Mouse (Mus musculus): Measurements from ENCODE around the gene Bbs4. TPM values are rescaled to one million over a fixed set of nuclear protein-coding genes. Genes with fewer than 3 reads are reported as not detected.

Bbs4 gene
- polyA plus RNA-seq, 1 experiment, result 4.6 TPM

DNA sequence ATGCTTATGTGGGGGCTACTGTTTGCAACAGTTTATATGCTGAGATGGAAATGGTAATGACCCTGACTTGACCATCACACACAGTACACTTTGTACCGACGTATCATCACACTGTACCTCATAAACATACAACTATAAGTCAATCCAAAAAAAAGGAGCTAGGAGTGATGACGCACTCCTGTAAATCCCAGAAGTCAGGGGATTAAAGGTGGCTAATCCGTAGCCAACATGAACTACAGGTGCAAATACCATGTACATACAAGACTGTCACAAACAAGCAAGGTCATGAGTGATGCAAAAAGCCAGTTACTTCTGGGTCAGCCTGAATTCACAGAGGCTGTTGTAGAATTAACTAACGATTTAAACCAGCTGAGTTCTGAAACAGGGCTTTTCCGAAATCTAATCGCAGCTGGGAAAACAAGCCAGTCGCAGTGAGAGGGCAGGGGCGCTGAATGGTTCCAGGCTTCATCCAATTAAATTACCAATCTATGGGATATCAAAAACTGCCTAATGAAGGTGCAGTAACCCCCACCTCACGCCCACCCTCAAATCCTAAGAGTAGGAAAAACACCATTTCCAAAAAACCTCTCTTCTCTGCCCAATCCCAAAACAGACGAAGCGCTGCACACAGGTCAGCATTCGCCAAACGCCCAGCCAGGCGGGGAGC is 589 bp downstream of the Bbs4 start:
- DNase-seq, result no peak
- 8% methylated on average over 15 of the region's 15 CpGs for WGBS
- H3K36me3 ChIP-seq (ENCODE audit: control insufficient read depth, insufficient read depth, low read length), result no peaks in the 10 kb centered on the region
- H3K27me3 ChIP-seq (replicated peaks; ENCODE audit: control insufficient read depth, insufficient read depth, low read length), result no peaks in the 10 kb centered on the region
- no peaks in the 10 kb centered on the region; the same call in 1 of the 2 replicates for H3K4me1 ChIP-seq (ENCODE audit: control insufficient read depth, insufficient read depth, low read length)
- no peak for TF ChIP-seq CTCF (conservative IDR thresholded peaks at IDR 0.05; ENCODE audit: insufficient read depth, insufficient read length, low read depth, low read length)
- no peak for TF ChIP-seq POLR2A (IDR thresholded peaks at IDR 0.05; ENCODE audit: low read depth, low read length)
- H3K27ac ChIP-seq (ENCODE audit: insufficient read depth, low read depth, low read length), result peak overlapping the region; percentile 40
- peak overlapping the region; percentile 56 for H3K4me3 ChIP-seq (ENCODE audit: insufficient read depth, low read depth, low read length)

GRCm38 (mm10) chr9:59346176-59346575 is 7.1 kb downstream of the Bbs4 start:
- Histone ChIP-seq H3K4me3 (ENCODE audit: insufficient read depth, low read depth, low read length) (no peak overlapping the region), H3K27ac (ENCODE audit: insufficient read depth, low read depth, low read length) (no peak overlapping the region), H3K27me3 (replicated peaks; ENCODE audit: control insufficient read depth, insufficient read depth, low read length) (no peaks in the 10 kb centered on the region), H3K4me1 (ENCODE audit: control insufficient read depth, insufficient read depth, low read length) (no peaks in the 10 kb centered on the region), H3K36me3 (ENCODE audit: control insufficient read depth, insufficient read depth, low read length) (no peaks in the 10 kb centered on the region)
- DNase-seq, result no peak
- WGBS, result 87% methylated on average over 2 of the region's 2 CpGs
- no peak for TF ChIP-seq CTCF (conservative IDR thresholded peaks at IDR 0.05; ENCODE audit: insufficient read depth, insufficient read length, low read depth, low read length)
- no peak for TF ChIP-seq POLR2A (IDR thresholded peaks at IDR 0.05; ENCODE audit: low read depth, low read length)

DNA sequence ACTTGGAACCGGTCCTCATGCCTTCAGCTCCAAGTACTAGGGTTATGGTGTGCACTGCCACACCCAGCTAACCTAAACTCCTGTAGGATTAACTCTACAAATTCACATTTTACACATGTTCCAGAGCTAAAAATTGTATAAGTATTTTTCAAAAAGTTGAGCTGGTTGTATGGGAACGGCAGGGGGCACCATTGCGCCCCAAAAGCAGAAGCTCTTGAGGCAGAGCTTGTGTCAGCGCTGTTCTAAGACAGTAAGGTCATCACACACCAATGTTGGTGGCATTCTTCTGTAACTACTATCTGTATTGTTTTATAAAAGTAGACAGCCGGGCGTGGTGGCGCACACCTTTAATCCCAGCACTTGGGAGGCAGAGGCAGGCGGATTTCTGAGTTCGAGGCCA is 13.3 kb downstream of the Bbs4 start:
- TF ChIP-seq POLR2A (IDR thresholded peaks at IDR 0.05; ENCODE audit: low read depth, low read length) (no peak), CTCF (conservative IDR thresholded peaks at IDR 0.05; ENCODE audit: insufficient read depth, insufficient read length, low read depth, low read length) (peak; percentile 64)
- WGBS, result 81% methylated on average over 9 of the region's 9 CpGs
- H3K4me3 ChIP-seq (ENCODE audit: insufficient read depth, low read depth, low read length), result no peak overlapping the region
- H3K27me3 ChIP-seq (replicated peaks; ENCODE audit: control insufficient read depth, insufficient read depth, low read length), result no peaks in the 10 kb centered on the region
- peak; percentile 7 for DNase-seq
- H3K4me1 ChIP-seq (ENCODE audit: control insufficient read depth, insufficient read depth, low read length), result no peaks in the 10 kb centered on the region
- H3K36me3 ChIP-seq (ENCODE audit: control insufficient read depth, insufficient read depth, low read length), result peaks cover 1% of the 10 kb centered on the region; the same call in 1 of the 2 replicates
- no peak overlapping the region for H3K27ac ChIP-seq (ENCODE audit: insufficient read depth, low read depth, low read length)

DNA sequence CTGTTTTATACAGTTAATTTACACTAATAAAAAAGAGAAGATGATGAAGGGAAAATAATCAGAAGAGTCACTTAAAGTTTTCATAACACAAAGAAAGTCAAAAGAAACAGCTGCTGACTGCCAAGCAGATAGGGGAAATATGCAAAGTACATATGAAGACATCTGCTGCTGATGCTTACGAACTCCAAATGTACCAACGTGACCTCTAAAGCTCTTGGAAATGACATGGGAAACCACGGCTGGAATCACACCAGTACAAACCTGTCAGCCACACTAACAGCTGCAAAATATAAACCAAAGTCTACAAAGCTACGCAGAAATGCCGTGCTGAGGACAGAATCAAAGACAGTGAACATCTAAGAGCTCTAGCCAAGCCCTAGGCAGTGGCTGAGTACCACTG is 14.2 kb downstream of the Bbs4 start:
- H3K36me3 ChIP-seq (ENCODE audit: control insufficient read depth, insufficient read depth, low read length), result peaks cover 1% of the 10 kb centered on the region; the same call in 1 of the 2 replicates
- DNase-seq, result no peak
- WGBS, result 80% methylated on average over 5 of the region's 5 CpGs
- no peaks in the 10 kb centered on the region for H3K27me3 ChIP-seq (replicated peaks; ENCODE audit: control insufficient read depth, insufficient read depth, low read length)
- no peak overlapping the region for H3K27ac ChIP-seq (ENCODE audit: insufficient read depth, low read depth, low read length)
- TF ChIP-seq CTCF (conservative IDR thresholded peaks at IDR 0.05; ENCODE audit: insufficient read depth, insufficient read length, low read depth, low read length), result no peak
- TF ChIP-seq POLR2A (IDR thresholded peaks at IDR 0.05; ENCODE audit: low read depth, low read length), result no peak
- H3K4me3 ChIP-seq (ENCODE audit: insufficient read depth, low read depth, low read length), result no peak overlapping the region
- no peaks in the 10 kb centered on the region for H3K4me1 ChIP-seq (ENCODE audit: control insufficient read depth, insufficient read depth, low read length)

DNA sequence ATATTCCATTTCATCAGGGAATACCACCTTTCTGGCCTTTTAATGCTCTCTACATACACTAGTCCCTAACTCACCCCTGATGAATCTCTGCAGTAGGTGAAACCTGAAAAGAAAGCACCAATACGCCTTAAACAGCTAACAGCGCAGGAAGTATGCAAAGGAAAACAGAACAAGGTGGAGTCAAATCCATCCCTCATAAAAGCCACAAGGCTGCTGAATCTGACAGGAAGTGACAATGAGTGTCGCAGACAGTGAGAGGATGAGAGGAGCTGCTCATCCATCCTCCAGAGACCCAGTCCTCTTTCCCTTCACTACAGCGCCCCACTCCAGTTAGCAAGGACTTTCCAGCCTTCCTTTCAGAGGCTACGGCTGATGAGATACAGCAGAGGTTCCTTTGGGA is 14.9 kb downstream of the Bbs4 start:
- H3K27ac ChIP-seq (ENCODE audit: insufficient read depth, low read depth, low read length), result no peak overlapping the region
- H3K36me3 ChIP-seq (ENCODE audit: control insufficient read depth, insufficient read depth, low read length), result peaks cover 1% of the 10 kb centered on the region; the same call in 1 of the 2 replicates
- no peaks in the 10 kb centered on the region for H3K27me3 ChIP-seq (replicated peaks; ENCODE audit: control insufficient read depth, insufficient read depth, low read length)
- no peak overlapping the region for H3K4me3 ChIP-seq (ENCODE audit: insufficient read depth, low read depth, low read length)
- WGBS, result 90% methylated on average over 5 of the region's 5 CpGs
- DNase-seq, result no peak
- TF ChIP-seq CTCF (conservative IDR thresholded peaks at IDR 0.05; ENCODE audit: insufficient read depth, insufficient read length, low read depth, low read length) (no peak), POLR2A (IDR thresholded peaks at IDR 0.05; ENCODE audit: low read depth, low read length) (no peak)
- H3K4me1 ChIP-seq (ENCODE audit: control insufficient read depth, insufficient read depth, low read length), result no peaks in the 10 kb centered on the region

DNA sequence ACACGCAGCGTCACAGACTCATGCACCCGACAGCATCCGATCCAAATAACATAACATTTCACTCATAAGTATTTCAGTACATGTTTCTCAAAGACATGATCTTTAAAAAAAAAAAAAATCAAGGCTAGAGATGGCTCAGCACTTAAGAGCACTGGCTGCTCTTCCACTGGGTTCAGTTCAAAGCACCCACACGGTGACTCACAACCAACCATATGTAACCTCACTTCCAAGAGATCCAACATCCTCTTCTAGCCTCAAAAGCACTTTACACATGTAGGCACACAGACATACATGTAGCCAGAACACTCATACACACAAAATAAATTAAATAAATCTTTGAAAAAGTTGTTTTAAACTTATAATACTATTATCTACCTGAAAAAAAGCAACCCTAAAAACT is 15.4 kb downstream of the Bbs4 start:
- no peaks in the 10 kb centered on the region for H3K4me1 ChIP-seq (ENCODE audit: control insufficient read depth, insufficient read depth, low read length)
- H3K36me3 ChIP-seq (ENCODE audit: control insufficient read depth, insufficient read depth, low read length), result peaks cover 1% of the 10 kb centered on the region; the same call in 1 of the 2 replicates
- no peak overlapping the region for H3K27ac ChIP-seq (ENCODE audit: insufficient read depth, low read depth, low read length)
- TF ChIP-seq CTCF (conservative IDR thresholded peaks at IDR 0.05; ENCODE audit: insufficient read depth, insufficient read length, low read depth, low read length), result no peak
- DNase-seq, result no peak
- no peak overlapping the region for H3K4me3 ChIP-seq (ENCODE audit: insufficient read depth, low read depth, low read length)
- H3K27me3 ChIP-seq (replicated peaks; ENCODE audit: control insufficient read depth, insufficient read depth, low read length), result no peaks in the 10 kb centered on the region
- 95% methylated on average over 5 of the region's 5 CpGs for WGBS

GRCm38 (mm10) chr9:59336539-59336938 is 16.8 kb downstream of the Bbs4 start:
- Histone ChIP-seq H3K27ac (ENCODE audit: insufficient read depth, low read depth, low read length) (no peak overlapping the region), H3K4me3 (ENCODE audit: insufficient read depth, low read depth, low read length) (no peak overlapping the region), H3K27me3 (replicated peaks; ENCODE audit: control insufficient read depth, insufficient read depth, low read length) (no peaks in the 10 kb centered on the region), H3K36me3 (ENCODE audit: control insufficient read depth, insufficient read depth, low read length) (peaks cover 1% of the 10 kb centered on the region; the same call in 1 of the 2 replicates), H3K4me1 (ENCODE audit: control insufficient read depth, insufficient read depth, low read length) (no peaks in the 10 kb centered on the region)
- WGBS, result 93% methylated on average over 3 of the region's 3 CpGs
- DNase-seq, result no peak
- TF ChIP-seq POLR2A (IDR thresholded peaks at IDR 0.05; ENCODE audit: low read depth, low read length) (no peak), CTCF (conservative IDR thresholded peaks at IDR 0.05; ENCODE audit: insufficient read depth, insufficient read length, low read depth, low read length) (no peak)

Measured in kidney, adult 2 months (tissue).